Mouse (Mus musculus): ENCODE data around the gene Cnnm2. TPM values are rescaled to one million over a fixed set of nuclear protein-coding genes. Genes with fewer than 3 reads are reported as not detected.

Gene Cnnm2
- 3.8 and 3.9 TPM in 2 replicates for polyA plus RNA-seq (2014; fragmentation: Nextera tagmentation; extraction: Ambion mirVana)

DNA sequence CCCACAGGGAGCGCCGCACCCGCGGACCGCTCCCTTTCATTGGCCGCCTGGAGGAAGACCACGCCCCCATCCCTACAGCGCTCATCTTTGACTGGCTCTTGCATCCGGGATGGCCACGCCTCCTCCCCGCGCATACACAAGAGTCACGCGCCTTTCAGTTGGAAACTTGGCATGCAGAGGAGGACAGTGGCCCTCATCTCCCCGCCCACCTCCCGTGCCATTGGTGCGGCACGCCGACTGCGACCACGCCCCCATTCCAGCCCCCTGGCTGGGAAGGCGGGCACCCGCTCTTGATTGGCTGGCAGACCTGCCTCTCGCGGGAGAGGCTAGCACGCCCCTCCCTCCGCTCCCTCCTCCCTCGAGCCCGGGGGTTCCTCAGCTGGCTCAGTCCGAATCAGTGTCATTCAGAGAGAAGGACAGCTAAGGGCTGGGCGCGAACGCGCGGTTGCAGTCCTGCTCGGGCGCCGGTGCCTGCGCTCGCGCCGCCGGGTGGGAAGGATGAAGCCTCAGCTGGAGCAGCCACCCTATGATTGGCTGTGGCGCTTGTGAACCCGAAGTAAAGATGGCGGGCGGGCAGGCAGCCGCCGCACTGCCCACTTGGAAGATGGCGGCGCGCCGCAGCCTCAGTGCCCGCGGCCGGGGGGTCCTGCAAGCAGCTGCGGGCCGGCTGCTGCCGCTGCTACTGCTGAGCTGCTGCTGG lies at the start of gene Cnnm2:
Cnnm2 (plus strand) TSS at position 350 of the 700 bp plus-strand sequence.
- TF ChIP-seq CTCF (IDR thresholded peaks at IDR 0.05; ENCODE audit: low read depth) = no peak
- Histone ChIP-seq H3K4me3 (ENCODE audit: low read depth, low read length) (peak within 1 kb of the TSS; percentile 90), H3K9ac (peak within 1 kb of the TSS; percentile 69), H3K4me1 (ENCODE audit: insufficient read depth) (peaks cover 6% of the 10 kb centered on the region; the same call in 1 of the 2 replicates), H3K4me2 (peak within 1 kb of the TSS; percentile 100), H3K27ac (ENCODE audit: low read depth) (no peak within 1 kb of the TSS), H3K9me3 (ENCODE audit: low read depth, low read length) (no peaks in the 10 kb centered on the region), H3K36me3 (ENCODE audit: insufficient read depth) (no peaks in the 10 kb centered on the region), H3K27me3 (ENCODE audit: insufficient read depth, low read length) (peaks cover 24% of the 10 kb centered on the region; the same call in 1 of the 2 replicates)
- WGBS = under 1% methylated on average over 59 of the region's 59 CpGs
- ATAC-seq (ENCODE audit: insufficient read depth) (peak; percentile 96), DNase-seq (peak; percentile 100)

- DNase-seq = no peak
- no peak for ATAC-seq (ENCODE audit: insufficient read depth)
- H3K9me3 ChIP-seq (ENCODE audit: low read depth, low read length) = peaks cover 5% of the 10 kb centered on the region; the same call in 1 of the 2 replicates
- 0 out of 2 replicates have a peak, but pooled peaks cover 4% of the 10 kb centered on the region for H3K36me3 ChIP-seq (ENCODE audit: insufficient read depth)
- no peak overlapping the region for H3K4me2 ChIP-seq
- H3K9ac ChIP-seq = no peak overlapping the region
- 74% methylated on average over 8 of the region's 8 CpGs for WGBS
- no peaks in the 10 kb centered on the region for H3K4me1 ChIP-seq (ENCODE audit: insufficient read depth)
- H3K4me3 ChIP-seq (ENCODE audit: low read depth, low read length) = no peak overlapping the region
- H3K27me3 ChIP-seq (ENCODE audit: insufficient read depth, low read length) = no peaks in the 10 kb centered on the region
- no peak overlapping the region for H3K27ac ChIP-seq (ENCODE audit: low read depth)
- no peak for TF ChIP-seq CTCF (IDR thresholded peaks at IDR 0.05; ENCODE audit: low read depth)
Measured at GRCm38 (mm10) chr19:46714234-46714633, 47.2 kb upstream of the Cnnm2 start.

DNA sequence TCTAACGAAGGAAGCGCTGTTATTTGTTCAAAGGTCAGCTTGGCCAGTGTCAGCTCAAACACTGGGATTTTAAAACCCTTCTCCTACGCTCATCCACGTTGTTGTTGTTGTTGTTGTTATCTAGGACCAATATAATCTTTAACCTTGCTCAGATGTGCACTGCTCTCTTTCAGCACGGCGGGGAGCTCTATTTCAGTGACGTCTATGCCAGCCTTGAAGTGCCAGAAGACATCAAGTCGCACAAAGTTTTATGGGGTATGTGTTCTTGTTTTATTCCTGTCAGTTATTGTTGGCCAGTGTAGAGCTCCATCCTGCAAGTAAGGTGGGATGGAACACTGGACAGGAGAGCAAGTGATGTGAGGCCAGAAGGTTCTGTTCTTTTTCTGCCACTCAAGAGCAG lies 46.4 kb upstream of the Cnnm2 start:
- no peak overlapping the region for H3K4me3 ChIP-seq (ENCODE audit: low read depth, low read length)
- 83% methylated on average over 8 of the region's 8 CpGs for WGBS
- no peaks in the 10 kb centered on the region for H3K4me1 ChIP-seq (ENCODE audit: insufficient read depth)
- no peaks in the 10 kb centered on the region for H3K27me3 ChIP-seq (ENCODE audit: insufficient read depth, low read length)
- ATAC-seq (ENCODE audit: insufficient read depth) (no peak), DNase-seq (no peak)
- no peak for TF ChIP-seq CTCF (IDR thresholded peaks at IDR 0.05; ENCODE audit: low read depth)
- no peak overlapping the region for H3K4me2 ChIP-seq
- no peak overlapping the region for H3K27ac ChIP-seq (ENCODE audit: low read depth)
- no peak overlapping the region for H3K9ac ChIP-seq
- H3K9me3 ChIP-seq (ENCODE audit: low read depth, low read length) = peaks cover 5% of the 10 kb centered on the region; the same call in 1 of the 2 replicates
- 0 out of 2 replicates have a peak, but pooled peaks cover 4% of the 10 kb centered on the region for H3K36me3 ChIP-seq (ENCODE audit: insufficient read depth)

DNA sequence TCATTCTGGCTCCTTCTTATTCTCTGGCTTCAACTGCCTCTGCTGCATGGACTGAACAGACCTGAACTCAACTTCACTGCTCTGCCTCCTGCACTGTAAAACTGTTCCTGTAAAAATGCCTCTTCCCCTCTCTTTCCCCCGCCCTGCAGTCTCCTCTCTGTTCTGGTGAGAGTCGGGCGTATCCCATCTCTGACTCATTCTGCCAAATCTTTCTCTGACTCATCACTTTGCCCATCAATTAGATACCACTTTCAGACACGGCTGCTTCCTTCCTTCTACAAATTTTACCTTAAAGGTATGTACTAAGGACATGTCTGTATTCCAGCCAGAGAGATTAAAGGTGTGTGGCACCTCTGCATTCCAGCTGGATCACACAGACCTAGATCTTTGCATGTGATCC lies 43.2 kb upstream of the Cnnm2 start:
- H3K27ac ChIP-seq (ENCODE audit: low read depth) = no peak overlapping the region
- H3K9me3 ChIP-seq (ENCODE audit: low read depth, low read length) = peaks cover 5% of the 10 kb centered on the region; the same call in 1 of the 2 replicates
- no peak for ATAC-seq (ENCODE audit: insufficient read depth)
- H3K9ac ChIP-seq = no peak overlapping the region
- no peak for DNase-seq
- no peak overlapping the region for H3K4me2 ChIP-seq
- H3K36me3 ChIP-seq (ENCODE audit: insufficient read depth) = 0 out of 2 replicates have a peak, but pooled peaks cover 4% of the 10 kb centered on the region
- H3K27me3 ChIP-seq (ENCODE audit: insufficient read depth, low read length) = no peaks in the 10 kb centered on the region
- no peak for TF ChIP-seq CTCF (IDR thresholded peaks at IDR 0.05; ENCODE audit: low read depth)
- no peaks in the 10 kb centered on the region for H3K4me1 ChIP-seq (ENCODE audit: insufficient read depth)
- 76% methylated on average over 4 of the region's 4 CpGs for WGBS
- no peak overlapping the region for H3K4me3 ChIP-seq (ENCODE audit: low read depth, low read length)

DNA sequence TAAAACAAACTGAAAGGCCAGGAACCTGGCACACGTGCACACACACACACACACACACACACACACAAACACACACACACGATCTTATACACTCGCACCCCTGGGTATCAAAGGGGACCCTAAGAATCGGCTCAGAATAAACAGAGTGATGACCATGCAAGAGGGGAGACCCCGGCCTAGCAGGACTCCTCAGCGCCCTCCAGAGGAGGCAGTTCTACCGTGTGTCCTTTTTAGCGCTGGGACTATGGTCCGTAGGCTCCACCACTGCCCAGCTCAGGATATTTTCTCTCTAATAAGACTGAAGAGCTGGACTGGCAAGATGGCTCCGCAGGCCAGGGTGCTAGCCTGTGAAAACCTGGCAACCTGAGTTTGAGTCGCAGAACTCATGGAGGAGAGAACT lies 37.0 kb upstream of the Cnnm2 start:
- 59% methylated on average over 11 of the region's 11 CpGs for WGBS
- H3K4me1 ChIP-seq (ENCODE audit: insufficient read depth) = no peaks in the 10 kb centered on the region
- H3K4me3 ChIP-seq (ENCODE audit: low read depth, low read length) = no peak overlapping the region
- no peak overlapping the region for H3K9ac ChIP-seq
- no peak overlapping the region for H3K4me2 ChIP-seq
- no peaks in the 10 kb centered on the region for H3K36me3 ChIP-seq (ENCODE audit: insufficient read depth)
- no peak overlapping the region for H3K27ac ChIP-seq (ENCODE audit: low read depth)
- no peak for DNase-seq
- H3K27me3 ChIP-seq (ENCODE audit: insufficient read depth, low read length) = no peaks in the 10 kb centered on the region
- no peak for ATAC-seq (ENCODE audit: insufficient read depth)
- no peak for TF ChIP-seq CTCF (IDR thresholded peaks at IDR 0.05; ENCODE audit: low read depth)
- H3K9me3 ChIP-seq (ENCODE audit: low read depth, low read length) = no peaks in the 10 kb centered on the region

DNA sequence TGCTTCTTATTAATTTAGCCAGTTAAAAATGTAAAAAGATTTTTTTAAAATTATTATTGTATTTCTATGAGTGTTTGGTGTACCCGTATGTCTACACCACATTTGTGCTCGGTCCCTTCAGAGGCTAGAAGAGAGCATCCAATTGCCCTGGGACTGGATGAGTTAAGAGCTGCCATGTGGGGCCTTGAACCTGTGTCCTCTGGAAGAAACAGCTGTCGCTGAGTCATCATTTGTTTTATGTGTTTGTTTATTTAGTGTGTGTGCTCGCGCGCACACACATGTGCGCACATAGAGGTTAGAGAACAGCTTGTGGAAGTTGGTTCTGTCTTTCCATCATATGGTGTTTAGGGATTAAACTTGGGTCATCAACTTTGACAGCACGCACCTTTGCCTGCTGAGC lies 35.3 kb upstream of the Cnnm2 start:
- no peaks in the 10 kb centered on the region for H3K9me3 ChIP-seq (ENCODE audit: low read depth, low read length)
- H3K9ac ChIP-seq = no peak overlapping the region
- no peak overlapping the region for H3K4me2 ChIP-seq
- ATAC-seq (ENCODE audit: insufficient read depth) = no peak
- H3K27me3 ChIP-seq (ENCODE audit: insufficient read depth, low read length) = no peaks in the 10 kb centered on the region
- TF ChIP-seq CTCF (IDR thresholded peaks at IDR 0.05; ENCODE audit: low read depth) = no peak
- WGBS = 94% methylated on average over 8 of the region's 8 CpGs
- H3K36me3 ChIP-seq (ENCODE audit: insufficient read depth) = no peaks in the 10 kb centered on the region
- no peak for DNase-seq
- no peak overlapping the region for H3K27ac ChIP-seq (ENCODE audit: low read depth)
- no peak overlapping the region for H3K4me3 ChIP-seq (ENCODE audit: low read depth, low read length)
- no peaks in the 10 kb centered on the region for H3K4me1 ChIP-seq (ENCODE audit: insufficient read depth)

- no peak overlapping the region for H3K4me3 ChIP-seq (ENCODE audit: low read depth, low read length)
- no peak for TF ChIP-seq CTCF (IDR thresholded peaks at IDR 0.05; ENCODE audit: low read depth)
- H3K27ac ChIP-seq (ENCODE audit: low read depth) = no peak overlapping the region
- no peak overlapping the region for H3K4me2 ChIP-seq
- H3K36me3 ChIP-seq (ENCODE audit: insufficient read depth) = no peaks in the 10 kb centered on the region
- DNase-seq (no peak), ATAC-seq (ENCODE audit: insufficient read depth) (no peak)
- no peaks in the 10 kb centered on the region for H3K4me1 ChIP-seq (ENCODE audit: insufficient read depth)
- WGBS = 46% methylated on average over 8 of the region's 8 CpGs
- no peaks in the 10 kb centered on the region for H3K9me3 ChIP-seq (ENCODE audit: low read depth, low read length)
- no peaks in the 10 kb centered on the region for H3K27me3 ChIP-seq (ENCODE audit: insufficient read depth, low read length)
- H3K9ac ChIP-seq = no peak overlapping the region
Measured at GRCm38 (mm10) chr19:46727140-46727736, 34.2 kb upstream of the Cnnm2 start.
